Mouse (Mus musculus): ENCODE measurements around the gene Mrpl45. TPM values are rescaled to one million over a fixed set of nuclear protein-coding genes. Genes with fewer than 3 reads are reported as not detected.
"Not testable (repeated sequence)": the region's sequence is repeated elsewhere in the genome, so short reads cannot be mapped to it uniquely, and the experiment has no call there.

The Mrpl45 gene
- polyA plus RNA-seq, 1 experiment from 2014 or later = 66.5 TPM

- no peaks in the 10 kb centered on the region for H3K9me3 ChIP-seq
- DNase-seq (ENCODE audit: extremely low spot score, low spot score) = no peak
- peaks cover 23% of the 10 kb centered on the region for H3K27me3 ChIP-seq (ENCODE audit: poor library complexity, severe bottlenecking)
- H3K4me3 ChIP-seq = no peak overlapping the region
- 48% methylated on average over 8 of the region's 8 CpGs for WGBS
- no peaks in the 10 kb centered on the region for H3K36me3 ChIP-seq (replicated peaks)
- H3K4me1 ChIP-seq = peaks cover 12% of the 10 kb centered on the region
- H3K27ac ChIP-seq = no peak overlapping the region
These were observed 27.7 kb downstream of the Mrpl45 start for GRCm38 (mm10) chr11:97343175-97343574.

DNA sequence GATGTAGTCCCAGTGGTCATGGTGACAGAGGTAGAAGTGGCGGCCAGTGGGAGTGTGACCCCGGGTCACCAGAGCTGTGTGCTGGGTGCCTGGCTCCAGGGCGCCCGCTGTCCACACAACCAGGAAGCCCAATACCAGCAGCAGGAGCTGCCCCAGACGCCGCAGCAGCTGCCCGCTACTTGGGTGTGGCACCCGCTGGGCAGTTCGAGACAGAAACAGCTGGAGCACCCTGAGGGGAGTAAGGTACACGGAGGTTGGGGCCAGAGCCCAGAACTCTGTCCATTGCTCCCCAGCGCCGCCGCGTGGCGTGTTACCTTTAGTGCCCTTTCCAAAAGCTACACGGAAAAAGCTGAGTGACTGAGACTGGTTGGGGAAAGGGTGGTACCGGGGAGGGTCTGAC, 28.1 kb downstream of the Mrpl45 start:
- Histone ChIP-seq H3K4me3 (no peak overlapping the region), H3K36me3 (replicated peaks) (no peaks in the 10 kb centered on the region), H3K4me1 (peaks cover 12% of the 10 kb centered on the region), H3K27me3 (ENCODE audit: poor library complexity, severe bottlenecking) (peaks cover 19% of the 10 kb centered on the region), H3K27ac (no peak overlapping the region), H3K9me3 (no peaks in the 10 kb centered on the region)
- no peak for DNase-seq (ENCODE audit: extremely low spot score, low spot score)
- 27% methylated on average over 17 of the region's 17 CpGs for WGBS

DNA sequence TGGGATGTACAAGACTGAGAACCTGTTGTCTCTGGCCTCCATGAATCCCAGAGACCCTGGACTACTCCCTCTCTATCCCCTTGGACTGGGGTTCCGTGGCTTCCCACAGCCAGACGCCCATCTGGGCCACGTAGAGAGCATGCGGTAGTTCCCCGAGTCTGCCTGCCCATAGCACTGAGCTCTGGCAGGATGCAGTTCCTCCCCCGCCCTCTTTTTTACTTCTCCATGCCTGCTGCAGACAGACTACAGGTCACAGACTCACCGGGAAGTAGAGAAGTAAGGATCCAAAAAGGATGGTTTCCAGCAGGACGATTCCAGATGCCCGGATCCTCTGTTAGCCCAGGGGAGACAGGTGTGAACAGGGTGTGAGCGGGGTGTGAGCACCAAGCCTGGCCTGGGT, 29.9 kb downstream of the Mrpl45 start:
- no peak for DNase-seq (ENCODE audit: extremely low spot score, low spot score)

DNA sequence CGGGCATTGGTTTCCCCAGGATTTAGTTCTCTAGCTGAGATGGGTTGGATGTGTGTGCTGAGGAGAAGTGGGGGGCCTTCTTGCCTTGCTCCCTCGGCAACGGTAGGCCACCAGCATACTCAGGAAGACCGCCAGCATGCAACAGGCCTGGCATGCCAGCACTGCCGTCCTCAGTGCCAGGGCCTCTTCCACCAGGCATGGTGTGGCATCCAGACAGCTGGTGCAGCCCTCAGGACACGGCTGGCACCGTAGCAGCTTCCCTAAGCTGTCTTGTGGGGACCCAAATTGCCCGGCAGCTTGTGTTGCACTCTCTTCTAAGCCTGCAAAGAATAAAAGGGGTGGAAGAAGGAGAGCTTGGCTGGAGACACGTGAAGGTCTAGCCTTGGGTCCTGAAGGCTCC, 30.9 kb downstream of the Mrpl45 start:
- 90% methylated on average over 9 of the region's 9 CpGs for WGBS

More for the DNA sequence above, 29.9 kb downstream of the Mrpl45 start:
- WGBS = 82% methylated on average over 10 of the region's 10 CpGs
- peaks cover 23% of the 10 kb centered on the region for H3K4me1 ChIP-seq
- no peak overlapping the region for H3K4me3 ChIP-seq
- no peak overlapping the region for H3K27ac ChIP-seq
- no peaks in the 10 kb centered on the region for H3K36me3 ChIP-seq (replicated peaks)
- H3K27me3 ChIP-seq (ENCODE audit: poor library complexity, severe bottlenecking) = peaks cover 13% of the 10 kb centered on the region; the same call in 1 of the 2 replicates
- H3K9me3 ChIP-seq = no peaks in the 10 kb centered on the region

GRCm38 (mm10) chr11:97347291-97347690, 31.8 kb downstream of the Mrpl45 start:
- 88% methylated on average over 9 of the region's 9 CpGs for WGBS
- peaks cover 42% of the 10 kb centered on the region for H3K4me1 ChIP-seq
- no peaks in the 10 kb centered on the region for H3K9me3 ChIP-seq
- H3K27ac ChIP-seq = no peak overlapping the region
- H3K36me3 ChIP-seq (replicated peaks) = no peaks in the 10 kb centered on the region
- no peak overlapping the region for H3K4me3 ChIP-seq
- peaks cover 24% of the 10 kb centered on the region; the same call in 1 of the 2 replicates for H3K27me3 ChIP-seq (ENCODE audit: poor library complexity, severe bottlenecking)
- DNase-seq (ENCODE audit: extremely low spot score, low spot score) = no peak

More for the DNA sequence above, 30.9 kb downstream of the Mrpl45 start:
- DNase-seq (ENCODE audit: extremely low spot score, low spot score) = no peak
- no peaks in the 10 kb centered on the region for H3K9me3 ChIP-seq
- no peaks in the 10 kb centered on the region for H3K36me3 ChIP-seq (replicated peaks)
- peaks cover 18% of the 10 kb centered on the region; the same call in 1 of the 2 replicates for H3K27me3 ChIP-seq (ENCODE audit: poor library complexity, severe bottlenecking)
- no peak overlapping the region for H3K27ac ChIP-seq
- peaks cover 32% of the 10 kb centered on the region for H3K4me1 ChIP-seq
- no peak overlapping the region for H3K4me3 ChIP-seq

DNA sequence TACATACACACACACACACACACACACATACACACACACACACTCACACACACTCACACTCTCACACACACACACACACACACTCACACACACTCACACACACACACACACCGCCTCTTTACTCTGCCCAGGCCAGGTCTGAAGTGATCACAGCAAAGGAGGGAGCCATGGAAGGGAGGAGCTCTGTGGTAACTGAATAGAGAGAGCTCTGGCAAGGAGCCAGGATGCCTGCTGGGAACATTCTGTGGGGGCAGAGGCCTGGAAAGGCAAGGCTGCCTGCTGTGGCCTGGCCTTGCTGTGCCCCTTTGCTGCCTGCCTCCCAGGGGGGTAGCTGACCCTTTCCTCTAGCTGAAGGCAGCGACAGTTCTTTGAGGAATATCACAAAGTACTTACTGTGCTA, 34.5 kb downstream of the Mrpl45 start:
- Histone ChIP-seq H3K4me3 (peak overlapping the region; percentile 11; the same call in 1 of the 2 replicates), H3K36me3 (replicated peaks) (no peaks in the 10 kb centered on the region), H3K27ac (peak overlapping the region; percentile 48), H3K9me3 (no peaks in the 10 kb centered on the region), H3K27me3 (ENCODE audit: poor library complexity, severe bottlenecking) (peaks cover 12% of the 10 kb centered on the region; the same call in 1 of the 2 replicates), H3K4me1 (peaks cover 32% of the 10 kb centered on the region)
- WGBS = 14% methylated on average over 2 of the region's 2 CpGs
- DNase-seq (ENCODE audit: extremely low spot score, low spot score) = peak; percentile 36

DNA sequence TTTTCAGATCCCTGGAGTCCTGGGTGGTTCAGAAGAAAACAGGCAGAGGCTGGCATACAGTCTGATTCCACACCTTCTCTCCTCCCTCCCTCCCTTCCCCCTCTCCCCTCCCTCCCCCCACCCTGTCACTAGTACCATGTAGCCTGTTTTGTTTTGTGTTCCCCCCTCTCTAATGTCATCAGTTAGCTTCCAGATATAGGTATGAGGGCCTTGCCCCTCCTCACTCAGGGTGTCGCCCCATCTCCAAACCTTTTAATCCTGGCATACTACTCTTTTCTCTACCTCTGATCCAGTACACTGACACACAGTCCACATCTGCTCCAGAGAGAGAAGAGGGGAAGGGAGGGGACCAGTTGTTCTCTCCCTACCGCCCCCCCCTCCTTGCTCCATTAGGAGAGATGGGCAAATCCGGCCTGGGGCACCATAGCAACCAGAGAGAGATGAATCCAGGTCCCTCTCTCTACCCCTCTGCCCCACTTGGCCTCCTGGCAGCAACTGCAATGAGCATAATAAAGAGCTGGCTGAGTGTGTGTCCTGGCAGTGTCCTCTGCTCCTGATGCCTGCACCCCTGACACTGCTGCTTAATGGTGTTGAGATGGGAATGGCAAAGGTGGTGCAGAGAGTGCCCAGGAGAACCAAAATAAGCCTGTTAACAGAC, 36.6 kb downstream of the Mrpl45 start, which contains the start of gene Gpr179:
Gpr179 (minus strand) TSS at position 51 of the 658 bp plus-strand sequence.
- 68% methylated on average over 3 of the region's 3 CpGs for WGBS
- no peak for DNase-seq (ENCODE audit: extremely low spot score, low spot score)
- Histone ChIP-seq H3K4me3 (no peak within 1 kb of the TSS), H3K9me3 (no peaks in the 10 kb centered on the region), H3K27ac (peak within 1 kb of the TSS; percentile 17; the same call in 1 of the 2 replicates), H3K4me1 (peaks cover 32% of the 10 kb centered on the region), H3K27me3 (ENCODE audit: poor library complexity, severe bottlenecking) (peaks cover 12% of the 10 kb centered on the region; the same call in 1 of the 2 replicates), H3K36me3 (replicated peaks) (no peaks in the 10 kb centered on the region)

DNA sequence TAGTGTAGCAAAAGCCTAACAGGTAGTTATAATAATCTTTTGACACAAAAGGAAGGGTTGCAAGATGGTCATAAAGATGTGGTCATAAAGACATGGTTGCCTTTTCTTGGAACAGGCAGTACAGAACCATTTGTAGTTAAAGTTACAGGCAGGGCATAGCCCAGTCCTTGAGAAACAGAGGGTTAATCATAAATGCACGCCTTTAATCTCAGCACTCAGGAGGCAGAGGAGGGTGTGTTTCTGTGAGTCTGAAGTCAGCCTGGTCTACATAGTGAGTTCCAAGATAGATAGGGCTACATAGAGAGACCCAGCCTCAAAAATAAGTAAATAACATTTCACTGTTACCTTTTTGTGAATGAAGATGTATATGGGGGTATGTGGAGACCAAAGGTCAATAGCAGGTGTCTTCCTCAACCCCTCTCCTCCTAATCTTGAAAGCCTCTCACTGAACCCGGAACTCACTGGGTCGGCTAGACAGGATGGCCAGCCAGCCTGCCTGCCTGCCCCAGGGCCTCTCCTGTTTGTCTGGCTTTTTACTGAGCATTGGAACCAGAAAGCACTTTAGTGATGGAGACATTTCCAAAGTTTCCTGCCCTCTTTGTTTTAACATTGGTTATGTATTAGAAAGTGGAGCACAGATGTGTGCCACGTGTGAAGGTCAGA, 37.5 kb downstream of the Mrpl45 start:
- DNase-seq (ENCODE audit: extremely low spot score, low spot score) = no peak
- H3K27me3 ChIP-seq (ENCODE audit: poor library complexity, severe bottlenecking) = peaks cover 12% of the 10 kb centered on the region; the same call in 1 of the 2 replicates
- H3K36me3 ChIP-seq (replicated peaks) = no peaks in the 10 kb centered on the region
- H3K9me3 ChIP-seq = no peaks in the 10 kb centered on the region
- no peak overlapping the region for H3K27ac ChIP-seq
- H3K4me1 ChIP-seq = peaks cover 32% of the 10 kb centered on the region
- no peak overlapping the region for H3K4me3 ChIP-seq
- WGBS = 84% methylated on average over 4 of the region's 4 CpGs

DNA sequence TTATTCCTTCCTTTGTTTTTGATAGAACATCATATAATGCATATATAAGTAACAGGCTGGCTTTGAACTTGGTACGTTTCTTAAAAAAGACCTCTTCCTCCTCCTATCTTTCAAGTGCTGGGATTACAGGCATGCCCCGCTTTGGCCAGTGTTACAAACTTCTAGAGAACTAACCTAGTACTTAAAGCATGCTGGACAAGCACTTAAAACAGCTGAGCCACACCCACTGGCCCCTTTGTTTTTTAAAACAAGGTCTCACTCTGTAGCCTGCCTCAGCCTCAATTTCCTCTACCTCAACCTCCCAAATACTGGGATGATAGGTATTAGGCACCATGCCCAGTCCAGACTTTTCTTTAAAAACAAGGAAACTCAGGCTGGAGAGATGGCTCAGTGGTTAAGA, 39.1 kb downstream of the Mrpl45 start:
- no peak for DNase-seq (ENCODE audit: extremely low spot score, low spot score)
- Histone ChIP-seq H3K4me1 (peaks cover 29% of the 10 kb centered on the region), H3K27me3 (ENCODE audit: poor library complexity, severe bottlenecking) (peaks cover 12% of the 10 kb centered on the region; the same call in 1 of the 2 replicates), H3K9me3 (no peaks in the 10 kb centered on the region), H3K4me3 (no peak overlapping the region), H3K36me3 (replicated peaks) (no peaks in the 10 kb centered on the region), H3K27ac (no peak overlapping the region)
- WGBS = 84% methylated on average over 2 of the region's 2 CpGs

- Histone ChIP-seq H3K36me3 (replicated peaks) (no peaks in the 10 kb centered on the region), H3K4me3 (no peak overlapping the region), H3K27ac (no peak overlapping the region), H3K27me3 (ENCODE audit: poor library complexity, severe bottlenecking) (peaks cover 12% of the 10 kb centered on the region; the same call in 1 of the 2 replicates), H3K9me3 (no peaks in the 10 kb centered on the region), H3K4me1 (peaks cover 23% of the 10 kb centered on the region)
- DNase-seq (ENCODE audit: extremely low spot score, low spot score) = no peak
- WGBS = 94% methylated on average over 7 of the region's 7 CpGs
These were observed 39.7 kb downstream of the Mrpl45 start for GRCm38 (mm10) chr11:97355247-97355646.

- not testable (repeated sequence) for H3K4me1 ChIP-seq; H3K4me3 ChIP-seq; H3K27ac ChIP-seq; H3K36me3 ChIP-seq (replicated peaks); H3K27me3 ChIP-seq (ENCODE audit: poor library complexity, severe bottlenecking); H3K9me3 ChIP-seq
- WGBS = 13% methylated on average over 4 of the region's 6 CpGs
- DNase-seq (ENCODE audit: extremely low spot score, low spot score) = peak; percentile 56
These were observed 42.1 kb downstream of the Mrpl45 start for GRCm38 (mm10) chr11:97357663-97358062.

- Histone ChIP-seq H3K36me3 (replicated peaks) (peaks cover 1% of the 10 kb centered on the region; the same call in 1 of the 2 replicates), H3K9me3 (no peaks in the 10 kb centered on the region), H3K27ac (peak within 1 kb of the TSS; percentile 94), H3K4me3 (peak within 1 kb of the TSS; percentile 100), H3K4me1 (peaks cover 34% of the 10 kb centered on the region), H3K27me3 (ENCODE audit: poor library complexity, severe bottlenecking) (no peaks in the 10 kb centered on the region)
- peak; percentile 91 for DNase-seq (ENCODE audit: extremely low spot score, low spot score)
- under 1% methylated on average over 39 of the region's 81 CpGs for WGBS
These were observed 46.6 kb downstream of the Mrpl45 start, which contains the start of gene Socs7 for GRCm38 (mm10) chr11:97361948-97362648. Gene Socs7, plus strand, starts transcription at chr11:97362551.

Measured in forebrain, embryonic 10.5 days (tissue).